ENCODE assay signal across 16 mouse cellular contexts in genomic region chr19:16176426-16176825, GRCm38 (mm10). TPM values are rescaled to one million over a fixed set of nuclear protein-coding genes. Genes with fewer than 3 reads are reported as not detected.
DNase-seq lines count a peak whose midpoint lies in the region; ATAC-seq and TF ChIP-seq lines count a peak whose summit lies in the region.
"Had no signal": no experiment of that assay in that cellular context is flagged by ENCODE, and none has a peak within 500 bp of the region (broad histone marks: within the 10 kb centered on the region; RNA-seq: fewer than 3 reads in every experiment).

No protein-coding gene starts in this region.

- H3K27me3 ChIP-seq in heart, embryonic 10.5 days (ENCODE audit: insufficient read depth, poor library complexity, severe bottlenecking) = no peaks in the 10 kb centered on the region
- H3K27me3 ChIP-seq in limb, embryonic 11.5 days (ENCODE audit: control insufficient read depth, insufficient read depth, low read length) = no peaks in the 10 kb centered on the region
- no peaks in the 10 kb centered on the region for H3K27me3 ChIP-seq in limb, embryonic 10.5 days (ENCODE audit: low read depth, poor library complexity, severe bottlenecking)
- no peaks in the 10 kb centered on the region for H3K27me3 ChIP-seq in limb, embryonic 13.5 days
- H3K27me3 ChIP-seq: hindbrain, embryonic 13.5 days had no signal

- 19% methylated on average over 5 of the region's 5 CpGs for WGBS in heart, embryonic 10.5 days
- 76% methylated on average over 5 of the region's 5 CpGs for WGBS in limb, embryonic 11.5 days
- 77% methylated on average over 5 of the region's 5 CpGs for WGBS in limb, embryonic 10.5 days
- WGBS in limb, embryonic 13.5 days = 56% methylated on average over 5 of the region's 5 CpGs

- H3K36me3 ChIP-seq in heart, embryonic 10.5 days = no peaks in the 10 kb centered on the region
- no peaks in the 10 kb centered on the region for H3K36me3 ChIP-seq in limb, embryonic 11.5 days (ENCODE audit: control insufficient read depth, insufficient read depth, low read length)
- H3K36me3 ChIP-seq in limb, embryonic 10.5 days = no peaks in the 10 kb centered on the region
- no peaks in the 10 kb centered on the region for H3K36me3 ChIP-seq in limb, embryonic 13.5 days

- no peak overlapping the region for H3K4me3 ChIP-seq in heart, embryonic 10.5 days
- no peak overlapping the region for H3K4me3 ChIP-seq in limb, embryonic 11.5 days (ENCODE audit: low read depth, low read length)
- no peak overlapping the region for H3K4me3 ChIP-seq in limb, embryonic 10.5 days
- H3K4me3 ChIP-seq in embryonic fibroblast, embryonic 13.5 days (ENCODE audit: insufficient read depth, low read length) = no peak overlapping the region
- H3K4me3 ChIP-seq in limb, embryonic 13.5 days = no peak overlapping the region
- H3K4me3 ChIP-seq: hindbrain, embryonic 13.5 days had no signal

- no peak overlapping the region for H3K9ac ChIP-seq in limb, embryonic 11.5 days (ENCODE audit: low read length)
- H3K9ac ChIP-seq in limb, embryonic 13.5 days = no peak overlapping the region
- H3K9ac ChIP-seq: hindbrain, embryonic 13.5 days had no signal

- no peak overlapping the region for H3K4me2 ChIP-seq in limb, embryonic 11.5 days (ENCODE audit: low read depth, severe bottlenecking)
- H3K4me2 ChIP-seq in limb, embryonic 13.5 days (replicated peaks) = no peak overlapping the region
- H3K4me2 ChIP-seq: hindbrain, embryonic 13.5 days had no signal

- H3K4me1 ChIP-seq in heart, embryonic 10.5 days = peaks cover 56% of the 10 kb centered on the region
- H3K4me1 ChIP-seq in limb, embryonic 11.5 days (ENCODE audit: control insufficient read depth, insufficient read depth, low read length) = no peaks in the 10 kb centered on the region
- peaks cover 15% of the 10 kb centered on the region for H3K4me1 ChIP-seq in limb, embryonic 10.5 days
- no peaks in the 10 kb centered on the region; the same call in 1 of the 2 replicates for H3K4me1 ChIP-seq in embryonic fibroblast, embryonic 13.5 days (ENCODE audit: control insufficient read depth, insufficient read depth, low read length)
- peaks cover 48% of the 10 kb centered on the region for H3K4me1 ChIP-seq in limb, embryonic 13.5 days

- TF ChIP-seq CTCF in embryonic fibroblast, embryonic 13.5 days (IDR thresholded peaks at IDR 0.05; ENCODE audit: borderline replicate concordance, insufficient read depth, low read length) = no peak

- peak overlapping the region; percentile 53; the same call in 1 of the 2 replicates for H3K27ac ChIP-seq in heart, embryonic 10.5 days
- H3K27ac ChIP-seq in limb, embryonic 11.5 days (replicated peaks; ENCODE audit: low read depth, low read length) = peak overlapping the region; percentile 24; the same call in 1 of the 2 replicates
- no peak overlapping the region for H3K27ac ChIP-seq in limb, embryonic 10.5 days
- H3K27ac ChIP-seq in embryonic fibroblast, embryonic 13.5 days (ENCODE audit: insufficient read depth, low read length) = peak overlapping the region; percentile 25; the same call in 1 of the 2 replicates
- H3K27ac ChIP-seq in limb, embryonic 13.5 days = peak overlapping the region; percentile 40; the same call in 1 of the 2 replicates
- H3K27ac ChIP-seq: hindbrain, embryonic 13.5 days had no signal

- TF ChIP-seq POLR2A in embryonic fibroblast, embryonic 13.5 days (IDR thresholded peaks at IDR 0.05; ENCODE audit: low read depth, low read length) = no peak

- no peak for DNase-seq in heart, embryonic 10.5 days (ENCODE audit: low spot score)
- no peak for DNase-seq in heart, adult 9 months (ENCODE audit: low spot score in 2 of 2)
- no peak for DNase-seq in limb, embryonic 11.5 days (ENCODE audit: low spot score)
- DNase-seq in limb, embryonic 10.5 days (ENCODE audit: low spot score) = no peak
- DNase-seq in adrenal gland, postnatal 10 days = no peak
- DNase-seq: adrenal gland, adult 8-10 months; B cell, adult 2 months; cerebellum, adult 9-11 months; embryo, embryonic 11 days; gastrocnemius, postnatal 25 days; lung, postnatal 10 days; right cerebral cortex, postnatal 4 days had no signal

- no peaks in the 10 kb centered on the region for H3K9me3 ChIP-seq in heart, embryonic 10.5 days
- H3K9me3 ChIP-seq in limb, embryonic 11.5 days (ENCODE audit: control insufficient read depth, low read length) = no peaks in the 10 kb centered on the region; the same call in 1 of the 2 replicates
- no peaks in the 10 kb centered on the region for H3K9me3 ChIP-seq in limb, embryonic 10.5 days (replicated peaks)
- no peaks in the 10 kb centered on the region for H3K9me3 ChIP-seq in limb, embryonic 13.5 days
- H3K9me3 ChIP-seq: hindbrain, embryonic 13.5 days had no signal

- ATAC-seq in limb, embryonic 11.5 days (ENCODE audit: insufficient number of reproducible peaks, low FRiP score, low TSS enrichment, low read depth) = no peak
- no peak for ATAC-seq in limb, embryonic 13.5 days (ENCODE audit: low FRiP score, low read depth)
- ATAC-seq in frontal cortex, adult (ENCODE audit: low TSS enrichment) = no peak

RNA-seq across cellular contexts. Expression of gene Gnaq, which starts 43.8 kb away (rescaled TPM):
- 14.6 and 18.9 TPM in 2 replicates for polyA plus RNA-seq in heart, embryonic 10.5 days (2016; fragmentation: Nextera tagmentation; extraction: Ambion mirVana)
- 14.1 and 15.2 TPM in 2 replicates for polyA plus RNA-seq in limb, embryonic 11.5 days (2014; fragmentation: Nextera tagmentation; extraction: Ambion mirVana)
- 16.8 and 19.6 TPM in 2 replicates for polyA plus RNA-seq in limb, embryonic 10.5 days (2016; fragmentation: Nextera tagmentation; extraction: Ambion mirVana)
- 50.5 and 54.4 TPM in 2 replicates for polyA plus RNA-seq in embryonic fibroblast, embryonic 13.5 days (2011; ENCODE audit: insufficient read length, low read depth, missing spikeins)
- 30.3 and 31.9 TPM in 2 replicates for polyA plus RNA-seq in limb, embryonic 13.5 days (2015; fragmentation: Nextera tagmentation; extraction: Ambion mirVana)
- 10 to 100 TPM; 52.6 to 61.1 TPM for total RNA-seq in adrenal gland, postnatal 10 days (2021)
